Mouse (Mus musculus): ENCODE data around the gene 1700020A23Rik. TPM values are rescaled to one million over a fixed set of nuclear protein-coding genes. Genes with fewer than 3 reads are reported as not detected.
"Not testable (repeated sequence)": the region's sequence is repeated elsewhere in the genome, so short reads cannot be mapped to it uniquely, and the experiment has no call there.

1700020A23Rik gene
- polyA plus RNA-seq (2012; rRNA removed), result not detected in 2 replicates

GRCm38 (mm10) chr2:130404939-130405338 lies at the start of gene 1700020A23Rik, which contains the start of gene Gm28372:
1700020A23Rik (plus strand) TSS chr2:130405259.
Gm28372 (plus strand) TSS chr2:130405239.
- DNase-seq (ENCODE audit: low read depth), result no peak
- TF ChIP-seq POLR2A (IDR thresholded peaks at IDR 0.05; ENCODE audit: borderline replicate concordance, extremely low read depth, insufficient read depth, insufficient read length, poor library complexity, severe bottlenecking) (no peak), CTCF (IDR thresholded peaks at IDR 0.05; ENCODE audit: borderline replicate concordance, extremely low read depth, insufficient read depth, insufficient read length) (no peak)

GRCm38 (mm10) chr2:130357551-130357950 lies 47.5 kb upstream of the 1700020A23Rik start:
- DNase-seq (ENCODE audit: low read depth), result no peak
- TF ChIP-seq CTCF (IDR thresholded peaks at IDR 0.05; ENCODE audit: borderline replicate concordance, extremely low read depth, insufficient read depth, insufficient read length) (no peak), POLR2A (IDR thresholded peaks at IDR 0.05; ENCODE audit: borderline replicate concordance, extremely low read depth, insufficient read depth, insufficient read length, poor library complexity, severe bottlenecking) (no peak)

GRCm38 (mm10) chr2:130358852-130359251 lies 46.2 kb upstream of the 1700020A23Rik start:
- TF ChIP-seq POLR2A (IDR thresholded peaks at IDR 0.05; ENCODE audit: borderline replicate concordance, extremely low read depth, insufficient read depth, insufficient read length, poor library complexity, severe bottlenecking), result no peak
- no peak for TF ChIP-seq CTCF (IDR thresholded peaks at IDR 0.05; ENCODE audit: borderline replicate concordance, extremely low read depth, insufficient read depth, insufficient read length)

GRCm38 (mm10) chr2:130362511-130363026 lies 42.5 kb upstream of the 1700020A23Rik start:
- TF ChIP-seq POLR2A (IDR thresholded peaks at IDR 0.05; ENCODE audit: borderline replicate concordance, extremely low read depth, insufficient read depth, insufficient read length, poor library complexity, severe bottlenecking) (no peak), CTCF (IDR thresholded peaks at IDR 0.05; ENCODE audit: borderline replicate concordance, extremely low read depth, insufficient read depth, insufficient read length) (peak; percentile 81)
- peak; percentile 78 for DNase-seq (ENCODE audit: low read depth)

More at GRCm38 (mm10) chr2:130358852-130359251, 46.2 kb upstream of the 1700020A23Rik start:
- DNase-seq (ENCODE audit: low read depth), result peak; percentile 87

- TF ChIP-seq CTCF (IDR thresholded peaks at IDR 0.05; ENCODE audit: borderline replicate concordance, extremely low read depth, insufficient read depth, insufficient read length), result no peak
- no peak for TF ChIP-seq POLR2A (IDR thresholded peaks at IDR 0.05; ENCODE audit: borderline replicate concordance, extremely low read depth, insufficient read depth, insufficient read length, poor library complexity, severe bottlenecking)
- peak; percentile 29 for DNase-seq (ENCODE audit: low read depth)
Measured at GRCm38 (mm10) chr2:130365211-130366094, 39.6 kb upstream of the 1700020A23Rik start.

GRCm38 (mm10) chr2:130367386-130367785 lies 37.7 kb upstream of the 1700020A23Rik start:
- TF ChIP-seq CTCF (IDR thresholded peaks at IDR 0.05; ENCODE audit: borderline replicate concordance, extremely low read depth, insufficient read depth, insufficient read length) (no peak), POLR2A (IDR thresholded peaks at IDR 0.05; ENCODE audit: borderline replicate concordance, extremely low read depth, insufficient read depth, insufficient read length, poor library complexity, severe bottlenecking) (no peak)
- DNase-seq (ENCODE audit: low read depth), result no peak

- DNase-seq (ENCODE audit: low read depth), result not testable (repeated sequence)
Measured at GRCm38 (mm10) chr2:130373026-130373425, 32.0 kb upstream of the 1700020A23Rik start.

- no peak for DNase-seq (ENCODE audit: low read depth)
- TF ChIP-seq CTCF (IDR thresholded peaks at IDR 0.05; ENCODE audit: borderline replicate concordance, extremely low read depth, insufficient read depth, insufficient read length) (no peak), POLR2A (IDR thresholded peaks at IDR 0.05; ENCODE audit: borderline replicate concordance, extremely low read depth, insufficient read depth, insufficient read length, poor library complexity, severe bottlenecking) (no peak)
Measured at GRCm38 (mm10) chr2:130374951-130375350, 30.1 kb upstream of the 1700020A23Rik start.

- no peak for DNase-seq (ENCODE audit: low read depth)
- TF ChIP-seq CTCF (IDR thresholded peaks at IDR 0.05; ENCODE audit: borderline replicate concordance, extremely low read depth, insufficient read depth, insufficient read length) (no peak), POLR2A (IDR thresholded peaks at IDR 0.05; ENCODE audit: borderline replicate concordance, extremely low read depth, insufficient read depth, insufficient read length, poor library complexity, severe bottlenecking) (no peak)
Measured at GRCm38 (mm10) chr2:130383205-130383604, 21.9 kb upstream of the 1700020A23Rik start.

GRCm38 (mm10) chr2:130383895-130384294 lies 21.2 kb upstream of the 1700020A23Rik start:
- no peak for DNase-seq (ENCODE audit: low read depth)
- TF ChIP-seq CTCF (IDR thresholded peaks at IDR 0.05; ENCODE audit: borderline replicate concordance, extremely low read depth, insufficient read depth, insufficient read length) (no peak), POLR2A (IDR thresholded peaks at IDR 0.05; ENCODE audit: borderline replicate concordance, extremely low read depth, insufficient read depth, insufficient read length, poor library complexity, severe bottlenecking) (no peak)

GRCm38 (mm10) chr2:130386212-130386611 lies 18.8 kb upstream of the 1700020A23Rik start:
- no peak for TF ChIP-seq CTCF (IDR thresholded peaks at IDR 0.05; ENCODE audit: borderline replicate concordance, extremely low read depth, insufficient read depth, insufficient read length)
- no peak for TF ChIP-seq POLR2A (IDR thresholded peaks at IDR 0.05; ENCODE audit: borderline replicate concordance, extremely low read depth, insufficient read depth, insufficient read length, poor library complexity, severe bottlenecking)
- no peak for DNase-seq (ENCODE audit: low read depth)

GRCm38 (mm10) chr2:130388796-130389195 lies 16.3 kb upstream of the 1700020A23Rik start:
- no peak for TF ChIP-seq POLR2A (IDR thresholded peaks at IDR 0.05; ENCODE audit: borderline replicate concordance, extremely low read depth, insufficient read depth, insufficient read length, poor library complexity, severe bottlenecking)
- TF ChIP-seq CTCF (IDR thresholded peaks at IDR 0.05; ENCODE audit: borderline replicate concordance, extremely low read depth, insufficient read depth, insufficient read length), result peak; percentile 17; the same call in 1 of the 2 replicates
- DNase-seq (ENCODE audit: low read depth), result peak; percentile 23
